Mouse (Mus musculus) stomach, postnatal 0 days (tissue): ENCODE measurements around the gene Ccdc40.

ENCODE experiments used
- CTCF ChIP-seq: IDR thresholded peaks from 2 replicates; pipeline ENCODE4 v1.5.1; 2016; ENCODE audit warnings: antibody characterized with exemption, low read depth, mild to moderate bottlenecking, moderate library complexity
- EP300 ChIP-seq: optimal IDR thresholded peaks from 2 replicates; pipeline ENCODE3; 2016; ENCODE audit warnings: antibody characterized with exemption

DNA sequence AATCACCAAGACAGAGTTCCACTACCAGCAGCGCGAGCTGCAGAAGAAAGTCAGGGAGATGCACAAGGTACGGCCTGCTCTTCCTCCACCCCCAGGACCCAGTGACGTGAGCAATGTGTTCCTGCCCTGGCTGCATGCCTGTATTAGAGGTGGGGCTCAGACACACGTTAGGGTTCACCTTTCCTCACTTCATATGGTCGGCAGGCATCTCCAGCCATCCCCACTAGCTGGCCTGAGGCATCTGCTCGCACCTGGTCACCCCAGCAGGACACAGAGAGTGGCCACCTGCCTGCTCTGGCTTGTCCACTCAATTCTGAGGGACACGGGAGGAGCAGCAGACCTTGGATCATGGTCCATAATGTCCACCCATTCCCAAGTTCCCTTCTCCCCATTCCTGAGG lies 31.6 kb downstream of the Ccdc40 start:
- TF ChIP-seq CTCF (no peak), EP300 (no peak)
